Mouse (Mus musculus) thymus, postnatal 14 days (tissue): Measurements from ENCODE around the gene Wdr43.

Source experiments
- DNase-seq: peaks from one replicate; pipeline ENCODE4 v3.0.0; 2021

Gene Wdr43

GRCm38 (mm10) chr17:71705550-71706480 is 90.1 kb downstream of the Wdr43 start:
- no peak for DNase-seq

- no peak for DNase-seq
These were observed 92.0 kb downstream of the Wdr43 start for GRCm38 (mm10) chr17:71707715-71708114.
